Mouse (Mus musculus) embryonic facial prominence, embryonic 11.5 days (tissue): ENCODE measurements around the gene Ttc23. TPM values are rescaled to one million over a fixed set of nuclear protein-coding genes. Genes with fewer than 3 reads are reported as not detected.

Experiments used
- ATAC-seq: fragments of 200-750 bp; cut with Nextera tagmentation; replicated peaks from 2 replicates; pipeline ENCODE4 v1.8.0; 2017; ENCODE audit warnings: low read depth; ENCODE audit not compliant: insufficient number of reproducible peaks, low FRiP score, low TSS enrichment
- DNase-seq: peaks from one replicate; pipeline ENCODE4 v3.0.0-alpha.2; 2015; ENCODE audit warnings: low spot score
- H3K27ac ChIP-seq: fragments of 300-500 bp; sonication (generic); replicated peaks from 2 replicates; pipeline ENCODE4 v1.5.1; 2014; ENCODE audit warnings: mild to moderate bottlenecking, low read depth, low read length, control low read depth
- H3K27me3 ChIP-seq: fragments of 300-500 bp; sonication (generic); 2 replicates; pipeline ENCODE4 v1.6.1; 2014; ENCODE audit warnings: mild to moderate bottlenecking, low read length, moderate library complexity, mixed read lengths; ENCODE audit not compliant: control insufficient read depth, insufficient read depth
- H3K36me3 ChIP-seq: fragments of 300-500 bp; sonication (generic); replicated peaks from 2 replicates; pipeline ENCODE4 v1.6.1; 2014; ENCODE audit warnings: low read depth, mild to moderate bottlenecking, low read length, moderate library complexity, mixed read lengths; ENCODE audit not compliant: control insufficient read depth, insufficient read depth
- H3K4me1 ChIP-seq: fragments of 300-500 bp; sonication (generic); 2 replicates; pipeline ENCODE4 v1.6.1; 2014; ENCODE audit warnings: low read length, mixed read lengths; ENCODE audit not compliant: control insufficient read depth, insufficient read depth
- H3K4me2 ChIP-seq: fragments of 300-500 bp; sonication (generic); 2 replicates; pipeline ENCODE4 v1.6.1; 2014; ENCODE audit warnings: low read depth, mild to moderate bottlenecking, control low read depth, low read length, moderate library complexity
- H3K4me3 ChIP-seq: fragments of 300-500 bp; sonication (generic); 2 replicates; pipeline ENCODE4 v1.5.1; 2014; ENCODE audit warnings: low read depth, low read length, control low read depth
- H3K9ac ChIP-seq: fragments of 300-500 bp; sonication (generic); replicated peaks from 2 replicates; pipeline ENCODE4 v1.6.1; 2014; ENCODE audit warnings: mild to moderate bottlenecking, control low read depth, low read length
- H3K9me3 ChIP-seq: fragments of 300-500 bp; sonication (generic); replicated peaks from 2 replicates; pipeline ENCODE4 v1.6.1; 2016; ENCODE audit warnings: mild to moderate bottlenecking, low read length, inconsistent platforms, mixed read lengths; ENCODE audit not compliant: control insufficient read depth
- WGBS: fragments of 180-500 bp; shearing (Covaris S2); extraction: QIAGEN DNeasy Blood & Tissue Kit; methylation state at CpG from one replicate; pipeline ENCODE4 v1.1.7; 2014; 5-methylcytosine and 5-hydroxymethylcytosine counted together
- polyA plus RNA-seq: library from polyadenylated mRNA; unstranded; fragments of >200 nt; fragmentation: Nextera tagmentation; extraction: Ambion mirVana; gene quantifications from 2 replicates; pipeline ENCODE4 v1.2.1, GENCODE M21; 2014

Gene Ttc23
- polyA plus RNA-seq, 1 experiment from 2014 or later = 58.3 TPM

DNA sequence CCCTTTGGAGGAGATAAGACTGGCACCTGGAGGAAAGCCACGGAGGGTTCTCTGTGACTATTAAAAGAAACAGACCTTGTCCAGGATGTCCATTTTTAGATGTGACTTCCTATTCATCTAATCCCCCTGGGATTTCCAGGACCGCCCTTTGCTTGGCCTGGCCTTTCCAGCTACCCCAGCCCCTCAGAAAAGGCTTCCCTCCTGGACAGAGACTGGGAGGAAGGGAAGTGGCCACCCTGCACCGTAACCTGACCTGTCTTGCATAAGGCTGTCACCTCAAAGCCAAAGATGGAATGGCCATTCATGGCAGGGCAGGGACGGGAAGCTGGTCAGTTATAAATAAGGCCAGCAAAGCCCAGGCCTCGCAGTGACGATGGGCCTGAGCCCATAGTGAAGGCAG lies 43.8 kb downstream of the Ttc23 start:
- H3K27me3 ChIP-seq = no peaks in the 10 kb centered on the region
- H3K9me3 ChIP-seq = no peaks in the 10 kb centered on the region
- H3K9ac ChIP-seq = no peak overlapping the region
- H3K4me1 ChIP-seq = no peaks in the 10 kb centered on the region
- H3K36me3 ChIP-seq = no peaks in the 10 kb centered on the region
- no peak for ATAC-seq
- no peak overlapping the region for H3K4me3 ChIP-seq
- no peak overlapping the region for H3K27ac ChIP-seq
- 73% methylated on average over 6 of the region's 6 CpGs for WGBS
- no peak overlapping the region for H3K4me2 ChIP-seq
- no peak for DNase-seq

GRCm38 (mm10) chr7:67692141-67692540 lies 44.9 kb downstream of the Ttc23 start:
- WGBS = 85% methylated on average over 3 of the region's 3 CpGs
- ATAC-seq (no peak), DNase-seq (no peak)
- H3K27me3 ChIP-seq = no peaks in the 10 kb centered on the region
- no peak overlapping the region for H3K4me2 ChIP-seq
- H3K4me3 ChIP-seq = no peak overlapping the region
- no peaks in the 10 kb centered on the region for H3K9me3 ChIP-seq
- no peaks in the 10 kb centered on the region for H3K36me3 ChIP-seq
- no peaks in the 10 kb centered on the region for H3K4me1 ChIP-seq
- H3K9ac ChIP-seq = no peak overlapping the region
- no peak overlapping the region for H3K27ac ChIP-seq

DNA sequence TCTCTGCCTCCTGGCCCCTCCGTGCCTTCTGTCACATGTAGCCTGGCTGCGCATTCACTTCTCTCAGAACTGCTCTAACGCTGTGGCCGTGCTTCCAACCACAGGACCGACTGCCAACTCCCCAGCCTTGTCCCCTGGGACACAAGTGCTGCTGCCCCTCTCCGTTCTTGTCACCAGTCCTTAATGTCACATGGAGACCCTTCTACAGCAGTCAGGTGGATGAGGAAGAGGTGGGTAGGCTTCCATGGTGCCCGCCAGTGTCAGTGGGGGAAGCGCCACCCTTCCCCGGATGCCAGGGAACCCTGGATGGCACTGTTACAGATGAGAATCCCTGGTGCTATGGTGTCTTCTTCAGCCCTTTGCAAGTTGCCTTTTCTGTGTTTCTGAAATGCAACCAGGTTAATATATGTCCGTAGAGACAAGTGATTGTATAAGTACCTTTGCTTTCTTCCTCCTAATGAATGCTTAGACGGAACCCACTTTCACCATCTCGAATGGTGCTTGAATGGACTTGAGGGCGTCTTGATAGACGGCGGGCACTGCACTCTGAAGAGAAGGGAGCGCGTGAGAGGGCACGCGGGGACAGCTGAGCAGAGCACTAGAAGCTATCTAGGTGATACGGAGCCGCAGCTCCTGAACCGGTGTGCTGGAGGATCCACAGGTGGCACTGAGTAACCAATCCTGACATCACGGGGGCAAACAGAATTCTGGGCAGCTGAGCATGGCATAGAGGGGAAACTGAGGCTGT lies 45.8 kb downstream of the Ttc23 start:
- H3K36me3 ChIP-seq = no peaks in the 10 kb centered on the region
- H3K9ac ChIP-seq = no peak overlapping the region
- no peak overlapping the region for H3K4me3 ChIP-seq
- H3K9me3 ChIP-seq = no peaks in the 10 kb centered on the region
- no peak for ATAC-seq
- H3K27ac ChIP-seq = no peak overlapping the region
- 89% methylated on average over 23 of the region's 23 CpGs for WGBS
- no peak overlapping the region for H3K4me2 ChIP-seq
- H3K4me1 ChIP-seq = no peaks in the 10 kb centered on the region
- DNase-seq = no peak
- H3K27me3 ChIP-seq = no peaks in the 10 kb centered on the region

GRCm38 (mm10) chr7:67695906-67696305 lies 48.7 kb downstream of the Ttc23 start:
- H3K27ac ChIP-seq = no peak overlapping the region
- WGBS = 82% methylated on average over 7 of the region's 7 CpGs

DNA sequence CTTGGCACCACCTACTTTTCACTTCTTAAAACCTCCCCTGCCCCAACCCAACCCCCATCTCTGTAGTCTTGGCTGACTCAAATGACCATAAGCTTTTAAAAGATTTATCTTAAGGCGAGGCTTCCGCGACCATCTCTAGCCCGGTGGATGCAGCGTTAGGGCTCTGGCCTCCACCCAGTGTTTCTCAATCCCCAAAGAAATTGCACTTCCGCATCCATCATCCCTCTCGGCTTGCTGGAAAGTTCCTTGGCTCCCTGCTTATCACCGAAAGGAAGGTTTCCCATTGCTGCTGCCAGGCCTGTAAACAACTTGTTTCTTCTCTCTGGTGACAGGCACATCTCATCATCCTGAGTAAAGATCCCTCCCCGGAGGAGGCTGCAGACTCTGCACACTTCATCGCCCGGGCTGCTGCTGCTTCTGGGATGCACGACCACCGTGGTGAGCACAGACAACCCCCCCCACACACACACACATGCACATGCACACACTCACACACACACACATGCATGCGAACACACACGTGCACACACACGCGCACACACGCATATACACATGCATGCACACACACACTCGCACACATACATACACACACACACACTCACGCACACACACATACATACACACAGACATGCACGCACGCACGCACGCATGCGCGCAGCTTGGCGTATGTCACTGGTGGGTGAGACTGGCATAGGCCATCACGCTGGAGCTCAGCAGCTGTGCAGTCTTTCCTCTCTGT lies 50.9 kb downstream of the Ttc23 start:
- no peak for ATAC-seq
- Histone ChIP-seq H3K4me2 (no peak overlapping the region), H3K4me3 (no peak overlapping the region), H3K27ac (no peak overlapping the region), H3K9me3 (no peaks in the 10 kb centered on the region), H3K36me3 (no peaks in the 10 kb centered on the region; the same call in 1 of the 2 replicates), H3K4me1 (no peaks in the 10 kb centered on the region), H3K27me3 (no peaks in the 10 kb centered on the region), H3K9ac (no peak overlapping the region)
- WGBS = 95% methylated on average over 28 of the region's 28 CpGs
- no peak for DNase-seq

More at GRCm38 (mm10) chr7:67695906-67696305, 48.7 kb downstream of the Ttc23 start:
- H3K4me1 ChIP-seq = no peaks in the 10 kb centered on the region
- ATAC-seq (no peak), DNase-seq (no peak)
- H3K4me3 ChIP-seq = no peak overlapping the region
- no peaks in the 10 kb centered on the region for H3K27me3 ChIP-seq
- H3K9me3 ChIP-seq = no peaks in the 10 kb centered on the region
- no peaks in the 10 kb centered on the region for H3K36me3 ChIP-seq
- no peak overlapping the region for H3K4me2 ChIP-seq
- no peak overlapping the region for H3K9ac ChIP-seq

DNA sequence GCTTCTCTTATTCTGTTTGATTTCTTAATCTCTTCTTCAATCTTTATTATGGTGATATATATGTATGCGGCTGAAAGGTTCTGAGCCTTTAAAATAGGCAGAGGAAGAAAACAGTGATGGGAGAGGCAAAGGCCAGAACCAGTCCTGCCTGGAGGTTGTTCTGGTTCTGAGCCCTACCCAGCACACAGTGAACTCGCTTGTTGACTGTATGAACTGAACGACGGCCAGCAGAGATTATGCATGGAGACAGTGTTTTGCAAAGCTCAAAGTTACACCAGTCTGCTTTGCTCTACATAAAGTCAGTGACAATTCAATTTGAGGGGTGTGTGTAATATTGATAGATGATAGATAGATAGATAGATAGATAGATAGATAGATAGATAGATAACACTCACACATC lies 52.1 kb downstream of the Ttc23 start:
- no peaks in the 10 kb centered on the region; the same call in 1 of the 2 replicates for H3K36me3 ChIP-seq
- ATAC-seq = no peak
- no peak overlapping the region for H3K4me2 ChIP-seq

DNA sequence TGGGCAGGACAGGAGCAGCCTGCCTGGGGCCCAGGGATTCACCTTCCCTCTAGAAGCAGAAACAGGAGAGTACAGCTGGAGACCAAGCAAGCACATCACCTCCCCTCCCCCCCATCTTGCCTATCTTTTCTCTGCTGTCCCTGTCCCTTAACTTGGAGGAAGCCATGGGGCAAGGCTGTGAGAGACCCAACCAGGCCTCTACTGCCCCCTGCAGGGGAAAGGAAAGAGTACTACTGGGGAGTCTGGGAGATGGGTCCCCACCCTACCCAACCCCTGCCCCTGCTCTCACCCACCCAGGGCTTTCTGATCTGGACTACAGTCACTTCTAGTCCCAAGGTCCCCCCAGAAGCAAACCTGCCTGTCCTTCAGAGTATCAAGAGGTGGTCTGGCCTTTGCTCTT lies 53.6 kb downstream of the Ttc23 start:
- Histone ChIP-seq H3K4me1 (no peaks in the 10 kb centered on the region), H3K36me3 (no peaks in the 10 kb centered on the region; the same call in 1 of the 2 replicates), H3K9me3 (no peaks in the 10 kb centered on the region), H3K9ac (no peak overlapping the region), H3K4me3 (no peak overlapping the region), H3K27ac (no peak overlapping the region), H3K4me2 (no peak overlapping the region), H3K27me3 (no peaks in the 10 kb centered on the region)
- DNase-seq (peak; percentile 53), ATAC-seq (no peak)

More for the DNA sequence above, 52.1 kb downstream of the Ttc23 start:
- Histone ChIP-seq H3K9me3 (no peaks in the 10 kb centered on the region), H3K27me3 (no peaks in the 10 kb centered on the region), H3K27ac (no peak overlapping the region), H3K4me3 (no peak overlapping the region), H3K4me1 (no peaks in the 10 kb centered on the region), H3K9ac (no peak overlapping the region)
- 91% methylated on average over 4 of the region's 4 CpGs for WGBS
- DNase-seq = no peak

DNA sequence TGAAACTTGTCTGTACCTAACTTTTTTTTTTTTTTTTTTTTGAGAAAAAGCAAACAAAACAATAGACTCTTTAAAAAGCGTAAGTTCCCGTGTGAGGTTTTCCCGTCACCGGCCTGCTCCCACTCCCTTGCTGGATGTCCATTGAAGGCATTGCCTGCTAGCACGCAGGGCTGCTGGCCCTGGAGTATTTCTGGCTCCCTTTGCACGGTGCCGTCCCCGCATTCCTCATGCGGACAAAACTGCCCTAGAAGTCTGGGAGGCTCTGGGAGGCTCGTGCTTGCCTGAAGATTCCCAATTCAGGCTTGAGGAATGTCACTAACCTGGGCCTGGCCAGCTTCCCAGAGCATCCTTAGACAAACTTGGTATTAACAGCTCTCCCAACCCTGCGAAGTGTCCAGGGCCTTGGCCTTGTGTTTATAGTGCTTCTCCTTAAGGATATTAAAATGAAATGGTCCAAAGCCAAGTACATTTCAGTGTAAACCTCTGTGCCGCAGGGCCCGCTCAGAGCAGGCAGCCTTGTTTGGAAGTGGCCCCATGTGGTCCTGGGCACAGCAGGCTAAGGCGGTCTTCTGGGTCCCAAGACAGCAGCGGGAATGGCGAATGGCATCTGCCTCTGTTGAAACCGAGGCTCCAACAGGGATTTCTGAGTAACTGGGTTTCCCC lies 54.2 kb downstream of the Ttc23 start:
- no peak for DNase-seq
- no peak overlapping the region for H3K4me2 ChIP-seq
- H3K36me3 ChIP-seq = no peaks in the 10 kb centered on the region; the same call in 1 of the 2 replicates
- no peak overlapping the region for H3K27ac ChIP-seq
- H3K4me1 ChIP-seq = no peaks in the 10 kb centered on the region
- no peaks in the 10 kb centered on the region for H3K27me3 ChIP-seq
- no peak overlapping the region for H3K9ac ChIP-seq
- no peak overlapping the region for H3K4me3 ChIP-seq
- ATAC-seq = no peak
- H3K9me3 ChIP-seq = no peaks in the 10 kb centered on the region
- 74% methylated on average over 17 of the region's 17 CpGs for WGBS
